Mouse (Mus musculus) midbrain, embryonic 13.5 days (tissue): ENCODE measurements around the gene P3h3. TPM values are rescaled to one million over a fixed set of nuclear protein-coding genes. Genes with fewer than 3 reads are reported as not detected.

Source experiments
- ATAC-seq: fragments of 200-750 bp; cut with Nextera tagmentation; 2 replicates; pipeline ENCODE4 v1.8.0; 2017; ENCODE audit warnings: mild to moderate bottlenecking, moderate TSS enrichment, moderate library complexity
- H3K27ac ChIP-seq: fragments of 300-500 bp; sonication (generic); 2 replicates; pipeline ENCODE4 v1.5.1; 2015; ENCODE audit warnings: inconsistent platforms, mild to moderate bottlenecking, moderate library complexity
- H3K27me3 ChIP-seq: fragments of 300-500 bp; sonication (generic); 2 replicates; pipeline ENCODE4 v1.6.1; 2015; ENCODE audit warnings: mild to moderate bottlenecking, inconsistent platforms
- H3K36me3 ChIP-seq: fragments of 300-500 bp; sonication (generic); 2 replicates; pipeline ENCODE4 v1.6.1; 2015; ENCODE audit warnings: mild to moderate bottlenecking, inconsistent platforms
- H3K4me1 ChIP-seq: fragments of 300-500 bp; sonication (generic); replicated peaks from 2 replicates; pipeline ENCODE4 v1.6.1; 2015; ENCODE audit warnings: inconsistent platforms
- H3K4me2 ChIP-seq: fragments of 300-500 bp; sonication (generic); replicated peaks from 2 replicates; pipeline ENCODE4 v1.6.1; 2015; ENCODE audit warnings: moderate library complexity, mild to moderate bottlenecking, inconsistent platforms
- H3K4me3 ChIP-seq: fragments of 300-500 bp; sonication (generic); replicated peaks from 2 replicates; pipeline ENCODE4 v1.5.1; 2015; ENCODE audit warnings: mild to moderate bottlenecking, inconsistent platforms
- H3K9ac ChIP-seq: fragments of 300-500 bp; sonication (generic); replicated peaks from 2 replicates; pipeline ENCODE4 v1.6.1; 2015; ENCODE audit warnings: mild to moderate bottlenecking, inconsistent platforms
- H3K9me3 ChIP-seq: fragments of 300-500 bp; sonication (generic); 2 replicates; pipeline ENCODE4 v1.6.1; 2016; ENCODE audit warnings: mild to moderate bottlenecking, inconsistent platforms
- WGBS: fragments of 180-500 bp; shearing (Covaris S2); methylation state at CpG from one replicate; pipeline ENCODE4 v1.1.7; 2015; 5-methylcytosine and 5-hydroxymethylcytosine counted together
- polyA plus RNA-seq: library from polyadenylated mRNA; unstranded; fragments of >200 nt; fragmentation: Nextera tagmentation; extraction: Ambion mirVana; gene quantifications from 2 replicates; pipeline ENCODE4 v1.2.1, GENCODE M21; 2015

Gene P3h3
- polyA plus RNA-seq, 1 experiment from 2014 or later = 17.0 TPM

DNA sequence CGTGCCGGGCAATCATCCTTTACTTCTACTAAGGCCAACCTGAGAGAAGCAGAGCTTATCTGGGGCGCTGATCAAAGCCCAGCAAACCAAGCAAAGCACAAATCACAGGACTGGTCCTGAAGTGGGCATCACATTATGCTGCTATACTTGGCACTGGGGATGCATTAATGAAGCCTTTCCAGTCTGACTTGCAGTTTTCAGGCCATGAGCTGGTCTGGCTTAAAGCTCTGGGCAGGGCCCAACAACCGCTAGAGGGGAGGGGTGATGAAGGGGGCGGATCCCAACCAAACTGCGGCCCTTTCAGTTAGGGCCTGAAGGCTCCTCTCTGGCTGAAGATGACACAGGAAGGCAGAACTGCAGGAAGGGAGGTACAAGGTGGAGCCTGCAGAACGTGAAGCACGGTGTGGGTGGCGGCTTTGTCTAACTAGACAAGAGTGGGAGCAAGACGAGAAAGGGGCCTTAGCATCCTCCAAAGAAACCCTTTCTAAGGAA lies 29.4 kb downstream of the P3h3 start:
- H3K4me2 ChIP-seq = peak overlapping the region; percentile 89
- 22% methylated on average over 10 of the region's 10 CpGs for WGBS
- H3K9me3 ChIP-seq = no peaks in the 10 kb centered on the region
- ATAC-seq = no peak
- H3K36me3 ChIP-seq = peaks cover 45% of the 10 kb centered on the region
- no peaks in the 10 kb centered on the region for H3K27me3 ChIP-seq
- peak overlapping the region; percentile 51 for H3K4me3 ChIP-seq
- H3K4me1 ChIP-seq = peaks cover 32% of the 10 kb centered on the region
- H3K27ac ChIP-seq = peak overlapping the region; percentile 68
- peak overlapping the region; percentile 72 for H3K9ac ChIP-seq

DNA sequence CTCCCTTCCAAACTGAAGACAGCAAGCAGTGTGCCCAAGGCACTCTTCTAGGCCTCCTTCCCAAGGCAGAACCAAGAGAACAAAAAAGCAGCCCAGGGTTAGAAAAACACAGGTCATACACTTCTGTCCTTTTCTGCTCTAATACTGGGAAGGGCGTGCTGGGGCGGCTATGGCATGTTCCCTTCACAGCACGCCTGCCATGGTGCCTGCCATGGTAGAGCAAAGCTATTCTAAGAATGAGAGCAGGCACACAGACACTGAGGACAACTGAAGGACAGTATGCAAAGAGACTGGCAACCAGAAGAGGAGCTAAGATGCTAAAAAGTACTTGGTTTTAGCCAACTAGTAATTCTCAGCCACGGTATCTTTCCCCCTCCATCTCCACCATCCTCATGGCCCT lies 35.5 kb downstream of the P3h3 start:
- Histone ChIP-seq H3K4me2 (no peak overlapping the region), H3K36me3 (peaks cover 99% of the 10 kb centered on the region), H3K4me3 (no peak overlapping the region), H3K9ac (no peak overlapping the region), H3K27me3 (no peaks in the 10 kb centered on the region), H3K27ac (no peak overlapping the region), H3K9me3 (no peaks in the 10 kb centered on the region), H3K4me1 (no peaks in the 10 kb centered on the region)
- no peak for ATAC-seq
- 96% methylated on average over 4 of the region's 4 CpGs for WGBS

DNA sequence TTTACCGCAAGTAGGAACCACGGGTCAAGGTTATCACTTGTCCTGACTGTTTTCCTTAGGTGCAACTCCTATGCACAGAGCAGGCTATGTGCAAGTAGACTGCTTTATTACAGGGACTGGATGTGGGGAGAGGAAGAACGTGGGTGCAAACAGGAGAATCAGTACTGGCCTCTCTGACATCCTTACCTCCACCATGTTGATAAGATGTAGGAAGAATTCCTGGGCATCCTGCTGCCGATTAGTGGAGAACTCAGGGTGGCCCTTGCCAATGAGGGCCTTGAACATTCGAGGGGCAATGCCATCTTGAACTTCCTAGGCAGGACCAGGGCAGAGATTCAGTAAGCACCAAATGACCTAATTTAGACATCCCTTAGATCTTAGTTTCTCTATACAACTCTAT lies 36.7 kb downstream of the P3h3 start:
- Histone ChIP-seq H3K27me3 (no peaks in the 10 kb centered on the region), H3K27ac (no peak overlapping the region), H3K36me3 (peaks cover 100% of the 10 kb centered on the region), H3K4me1 (no peaks in the 10 kb centered on the region), H3K9me3 (no peaks in the 10 kb centered on the region), H3K4me2 (no peak overlapping the region), H3K9ac (no peak overlapping the region), H3K4me3 (no peak overlapping the region)
- no peak for ATAC-seq
- 93% methylated on average over 5 of the region's 5 CpGs for WGBS

- Histone ChIP-seq H3K36me3 (peaks cover 82% of the 10 kb centered on the region), H3K27ac (no peak overlapping the region), H3K9me3 (no peaks in the 10 kb centered on the region), H3K9ac (no peak overlapping the region), H3K27me3 (no peaks in the 10 kb centered on the region), H3K4me3 (no peak overlapping the region), H3K4me1 (peaks cover 19% of the 10 kb centered on the region), H3K4me2 (no peak overlapping the region)
- ATAC-seq = no peak
- WGBS = 92% methylated on average over 8 of the region's 8 CpGs
These were observed 39.6 kb downstream of the P3h3 start for GRCm38 (mm10) chr6:124817971-124818370.

GRCm38 (mm10) chr6:124817563-124817962 lies 40.0 kb downstream of the P3h3 start:
- Histone ChIP-seq H3K4me3 (no peak overlapping the region), H3K27me3 (no peaks in the 10 kb centered on the region), H3K27ac (no peak overlapping the region), H3K4me2 (no peak overlapping the region), H3K9me3 (no peaks in the 10 kb centered on the region), H3K4me1 (peaks cover 23% of the 10 kb centered on the region), H3K9ac (no peak overlapping the region), H3K36me3 (peaks cover 78% of the 10 kb centered on the region)
- ATAC-seq = no peak
- WGBS = 96% methylated on average over 8 of the region's 8 CpGs

DNA sequence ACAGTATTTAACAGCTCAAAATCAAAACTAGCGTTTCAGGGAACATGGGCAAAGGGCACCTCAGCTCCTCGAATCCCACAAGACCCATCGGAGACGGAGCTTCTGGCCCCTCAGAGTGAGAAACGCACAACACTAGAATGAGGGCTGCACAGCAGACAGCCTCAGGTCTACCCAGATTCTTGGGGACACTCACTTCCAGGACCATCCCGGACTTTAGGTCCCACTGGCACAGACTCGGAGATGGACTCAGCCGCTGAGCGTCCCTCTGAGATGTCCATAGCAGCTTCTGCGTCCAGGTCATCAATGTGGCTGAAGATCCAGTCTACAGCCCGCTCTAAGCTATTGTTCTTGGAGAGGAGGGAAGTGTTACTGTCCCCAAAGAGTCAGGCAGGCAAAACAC lies 40.4 kb downstream of the P3h3 start:
- 96% methylated on average over 11 of the region's 11 CpGs for WGBS
- Histone ChIP-seq H3K9me3 (no peaks in the 10 kb centered on the region), H3K27me3 (no peaks in the 10 kb centered on the region), H3K36me3 (peaks cover 78% of the 10 kb centered on the region), H3K9ac (no peak overlapping the region), H3K27ac (no peak overlapping the region), H3K4me1 (peaks cover 28% of the 10 kb centered on the region), H3K4me2 (no peak overlapping the region), H3K4me3 (no peak overlapping the region)
- ATAC-seq = no peak

GRCm38 (mm10) chr6:124816611-124817010 lies 40.9 kb downstream of the P3h3 start:
- H3K9ac ChIP-seq = no peak overlapping the region
- 96% methylated on average over 4 of the region's 4 CpGs for WGBS
- no peak for ATAC-seq
- H3K36me3 ChIP-seq = peaks cover 78% of the 10 kb centered on the region
- H3K27me3 ChIP-seq = no peaks in the 10 kb centered on the region
- H3K4me3 ChIP-seq = no peak overlapping the region
- H3K27ac ChIP-seq = no peak overlapping the region
- no peak overlapping the region for H3K4me2 ChIP-seq
- no peaks in the 10 kb centered on the region for H3K9me3 ChIP-seq
- H3K4me1 ChIP-seq = peaks cover 32% of the 10 kb centered on the region

GRCm38 (mm10) chr6:124814858-124815774 lies 42.4 kb downstream of the P3h3 start:
- no peak overlapping the region for H3K9ac ChIP-seq
- peaks cover 67% of the 10 kb centered on the region for H3K36me3 ChIP-seq
- no peak for ATAC-seq
- H3K4me1 ChIP-seq = peaks cover 36% of the 10 kb centered on the region
- no peak overlapping the region for H3K4me3 ChIP-seq
- 64% methylated on average over 9 of the region's 9 CpGs for WGBS
- H3K9me3 ChIP-seq = no peaks in the 10 kb centered on the region
- no peak overlapping the region for H3K4me2 ChIP-seq
- H3K27ac ChIP-seq = peak overlapping the region; percentile 30; the same call in 1 of the 2 replicates
- no peaks in the 10 kb centered on the region for H3K27me3 ChIP-seq

GRCm38 (mm10) chr6:124814448-124814847 lies 43.1 kb downstream of the P3h3 start:
- H3K27ac ChIP-seq = peak overlapping the region; percentile 83
- no peaks in the 10 kb centered on the region for H3K9me3 ChIP-seq
- WGBS = 39% methylated on average over 8 of the region's 8 CpGs
- H3K4me3 ChIP-seq = peak overlapping the region; percentile 63
- H3K36me3 ChIP-seq = peaks cover 61% of the 10 kb centered on the region
- H3K9ac ChIP-seq = peak overlapping the region; percentile 80; the same call in 1 of the 2 replicates
- H3K4me1 ChIP-seq = peaks cover 43% of the 10 kb centered on the region
- H3K4me2 ChIP-seq = peak overlapping the region; percentile 88
- H3K27me3 ChIP-seq = no peaks in the 10 kb centered on the region
- peak; percentile 62 for ATAC-seq

GRCm38 (mm10) chr6:124813933-124814332 lies 43.6 kb downstream of the P3h3 start, which contains the start of gene Tpi1:
Gene Tpi1 (minus strand): TSS chr6:124814296.
- Histone ChIP-seq H3K9me3 (no peaks in the 10 kb centered on the region), H3K4me1 (peaks cover 48% of the 10 kb centered on the region), H3K9ac (peak within 1 kb of the TSS; percentile 80), H3K27me3 (no peaks in the 10 kb centered on the region), H3K27ac (peak within 1 kb of the TSS; percentile 83), H3K4me3 (peak within 1 kb of the TSS; percentile 63), H3K4me2 (peak within 1 kb of the TSS; percentile 88), H3K36me3 (peaks cover 56% of the 10 kb centered on the region)
- WGBS = under 1% methylated on average over 22 of the region's 22 CpGs
- ATAC-seq = peak; percentile 81

DNA sequence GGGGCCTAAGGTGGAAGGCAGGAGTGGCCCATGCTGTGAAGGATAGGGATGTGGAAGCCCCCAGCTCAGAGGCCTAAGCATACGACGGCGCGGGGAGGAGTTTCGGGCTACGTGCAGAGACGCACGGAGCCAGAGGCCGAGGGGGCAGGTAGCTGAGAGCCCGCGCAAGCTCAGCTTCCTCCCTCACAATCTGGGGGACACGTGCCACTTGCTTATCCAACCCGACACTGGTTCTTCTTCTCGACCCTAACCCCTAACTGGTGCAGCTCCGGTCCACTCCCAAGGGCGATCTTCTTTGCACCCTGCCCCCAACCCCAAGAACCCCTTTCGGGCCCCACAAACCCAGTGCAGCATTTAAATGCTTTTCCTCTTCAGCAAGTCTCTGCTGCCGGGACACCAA lies 44.1 kb downstream of the P3h3 start:
- Histone ChIP-seq H3K27ac (peak overlapping the region; percentile 83), H3K36me3 (peaks cover 51% of the 10 kb centered on the region), H3K9ac (peak overlapping the region; percentile 80), H3K27me3 (no peaks in the 10 kb centered on the region), H3K9me3 (no peaks in the 10 kb centered on the region), H3K4me2 (peak overlapping the region; percentile 88), H3K4me1 (peaks cover 51% of the 10 kb centered on the region), H3K4me3 (peak overlapping the region; percentile 63)
- 0% methylated on average over 18 of the region's 18 CpGs for WGBS
- ATAC-seq = peak; percentile 69

DNA sequence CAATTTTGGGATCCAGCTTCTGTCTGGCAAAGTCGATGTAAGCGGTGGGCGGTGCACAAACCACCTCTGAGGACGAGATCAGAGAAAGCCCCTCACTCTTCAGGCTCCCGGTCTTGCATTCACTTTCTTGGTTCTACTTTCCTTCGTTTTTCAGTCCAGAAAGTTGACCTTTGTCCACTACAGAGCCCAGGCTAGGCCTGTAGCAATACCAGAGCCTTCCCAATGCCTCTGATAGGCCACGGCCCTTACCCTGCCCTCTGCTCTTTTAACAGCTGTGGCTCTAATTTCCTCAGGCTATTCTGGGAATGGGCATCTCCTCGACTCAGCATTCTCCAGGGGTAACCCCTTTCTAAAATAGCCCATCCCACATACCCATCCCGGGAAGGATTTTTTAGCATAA lies 44.7 kb downstream of the P3h3 start:
- Histone ChIP-seq H3K27me3 (no peaks in the 10 kb centered on the region), H3K4me1 (peaks cover 56% of the 10 kb centered on the region), H3K36me3 (peaks cover 45% of the 10 kb centered on the region), H3K27ac (peak overlapping the region; percentile 83), H3K9ac (peak overlapping the region; percentile 80), H3K9me3 (no peaks in the 10 kb centered on the region), H3K4me3 (peak overlapping the region; percentile 63), H3K4me2 (peak overlapping the region; percentile 88)
- no peak for ATAC-seq
- WGBS = 17% methylated on average over 9 of the region's 9 CpGs
